Mouse (Mus musculus) gastrocnemius, postnatal 4 days (tissue): ENCODE results near the gene Anpep. TPM values are rescaled to one million over a fixed set of nuclear protein-coding genes. Genes with fewer than 3 reads are reported as not detected.

ENCODE experiments used
- DNase-seq, 2 experiments: peaks; one replicate each; pipeline ENCODE4 v3.0.0; 2021 to 2022; ENCODE audit warnings: low spot score in 2 of 2, mixed read lengths in 2 of 2
- long read RNA-seq, 2 experiments: library from polyadenylated mRNA; stranded (forward); transcript quantifications; one replicate each; pipeline ENCODE4 v2.0.0; 2021
- total RNA-seq, 2 experiments: library from RNA; stranded (reverse); gene quantifications; 2 replicates each; pipeline ENCODE4 v1.2.3; 2021

Anpep gene
- 10 to 100 TPM; 26.4 to 28.8 TPM for total RNA-seq
- long read RNA-seq, experiment 1, transcript Anpep-202 (21 exons, 3,797 nt) = major isoform, 9 of 12 reads
- long read RNA-seq, experiment 1, partial matches to known transcripts = 2 of 12 reads
- long read RNA-seq, experiment 1, other reads (novel, unspliced or antisense) = 1 of 12 reads
- long read RNA-seq, experiment 2, transcript Anpep-202 (21 exons, 3,797 nt) = major isoform, 5 of 6 reads
- long read RNA-seq, experiment 2, partial matches to known transcripts = 1 of 6 reads
- long read RNA-seq, experiment 2, other reads (novel, unspliced or antisense) = 0 of 6 reads

DNA sequence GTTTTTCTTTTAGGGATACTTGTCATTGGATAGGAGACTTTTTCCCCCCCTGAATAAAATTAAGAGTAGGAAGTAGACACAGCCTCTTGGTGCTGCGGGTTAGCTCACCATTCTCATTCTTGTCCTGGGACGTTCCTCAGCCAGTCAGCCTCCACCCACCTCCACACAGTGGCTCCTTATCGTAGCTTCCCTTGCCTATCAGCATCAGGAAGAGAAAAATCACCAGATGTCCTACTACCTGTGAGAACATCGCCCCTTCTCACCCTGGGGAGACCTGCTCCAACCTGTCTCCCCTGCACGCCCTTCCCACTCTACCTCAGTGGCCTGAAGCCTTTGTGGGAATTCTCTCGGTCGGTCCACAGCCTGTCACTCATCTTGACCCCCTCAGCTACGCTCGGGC lies at the start of gene Anpep:
Gene Anpep (minus strand): TSS at position 249 of the 400 bp plus-strand sequence.
- no peak for DNase-seq

- no peak for DNase-seq
Observed at GRCm38 (mm10) chr7:79907356-79907755, 46.5 kb upstream of the Anpep start.

DNA sequence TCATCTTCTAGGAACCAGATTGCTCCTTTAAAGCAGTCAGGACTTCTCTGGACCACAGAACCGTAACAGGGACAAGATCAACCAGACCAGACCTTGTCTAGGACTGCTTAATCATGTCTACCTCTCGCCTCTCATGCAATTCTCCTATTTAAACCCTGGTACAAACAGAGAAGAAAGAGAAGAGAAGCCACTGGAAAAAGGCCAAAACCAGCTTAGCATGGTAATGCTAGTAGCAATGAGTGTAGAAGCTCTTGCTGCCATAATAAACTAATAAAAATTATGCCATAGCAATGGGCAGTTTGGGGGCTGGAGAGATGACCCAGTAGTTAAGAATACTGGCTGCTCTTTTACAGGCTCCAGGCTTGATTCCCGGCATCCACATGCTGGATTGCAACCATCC lies 46.1 kb upstream of the Anpep start:
- no peak for DNase-seq

DNA sequence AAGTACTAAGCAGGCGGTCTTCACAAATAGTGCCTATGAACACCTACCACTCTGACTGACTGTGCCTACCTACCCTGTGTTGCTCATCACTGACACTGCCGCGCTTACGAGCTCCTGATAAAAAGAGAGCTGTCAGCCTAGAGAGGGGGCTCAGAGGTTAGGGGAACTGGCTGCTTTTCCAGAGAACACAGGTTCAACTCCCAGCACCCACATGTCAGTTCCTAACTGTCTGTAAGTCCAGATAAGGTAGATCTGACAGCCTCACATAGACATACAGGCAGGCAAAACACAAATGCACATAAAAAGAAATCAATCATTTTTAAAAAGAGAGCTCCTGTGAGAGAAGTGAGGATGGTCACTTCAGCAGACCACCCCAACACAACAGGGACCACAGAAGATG lies 44.3 kb upstream of the Anpep start:
- no peak for DNase-seq

DNA sequence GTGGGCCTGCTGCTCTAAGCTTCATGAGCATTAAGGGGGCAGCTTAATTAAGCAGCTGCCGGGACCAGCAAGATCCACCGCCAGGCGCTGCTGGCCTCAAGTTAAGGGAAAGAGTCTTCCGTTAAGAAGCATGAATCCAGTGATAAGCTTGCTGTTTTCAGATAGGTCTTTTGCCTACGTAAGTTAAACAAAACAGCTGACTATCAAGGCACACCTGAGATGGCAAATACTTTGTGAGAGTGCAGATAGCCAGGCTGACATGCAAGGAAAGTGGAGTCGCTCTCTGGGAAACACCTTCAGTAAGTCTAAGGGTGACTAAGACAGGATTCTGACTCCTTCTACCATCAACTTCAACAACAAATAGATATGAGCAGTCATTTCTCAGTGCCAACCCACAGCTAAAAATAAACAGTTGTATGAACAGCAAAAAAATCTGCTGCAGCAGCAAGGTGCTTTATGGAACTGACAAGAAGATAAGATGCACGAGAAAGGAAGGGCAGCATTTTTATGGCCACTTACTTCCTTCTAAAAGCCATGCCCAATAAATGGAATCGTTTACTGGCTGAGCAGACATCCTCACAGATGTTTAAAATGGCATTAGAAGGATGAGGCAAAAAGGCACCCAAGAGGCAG lies 42.4 kb upstream of the Anpep start:
- no peak for DNase-seq

DNA sequence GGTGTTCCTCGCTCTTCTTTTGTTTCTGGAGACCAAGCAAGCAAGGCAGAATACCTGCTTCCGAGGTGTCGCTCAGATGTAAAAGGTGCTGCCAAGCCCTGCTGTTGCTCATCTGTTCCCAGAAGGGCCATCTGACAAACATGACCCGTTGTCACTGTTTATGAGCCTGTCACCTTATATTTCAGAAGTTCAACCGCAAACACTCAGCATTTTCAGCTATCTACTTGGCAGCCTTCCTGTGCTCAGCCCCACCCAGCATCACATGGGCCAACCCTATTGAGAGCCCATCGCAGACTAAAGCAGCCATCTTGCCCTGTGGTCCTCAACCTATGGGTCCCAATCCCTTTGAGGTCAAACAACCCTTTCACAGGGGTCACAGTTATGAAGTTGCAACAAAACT lies 39.9 kb upstream of the Anpep start:
- no peak for DNase-seq

DNA sequence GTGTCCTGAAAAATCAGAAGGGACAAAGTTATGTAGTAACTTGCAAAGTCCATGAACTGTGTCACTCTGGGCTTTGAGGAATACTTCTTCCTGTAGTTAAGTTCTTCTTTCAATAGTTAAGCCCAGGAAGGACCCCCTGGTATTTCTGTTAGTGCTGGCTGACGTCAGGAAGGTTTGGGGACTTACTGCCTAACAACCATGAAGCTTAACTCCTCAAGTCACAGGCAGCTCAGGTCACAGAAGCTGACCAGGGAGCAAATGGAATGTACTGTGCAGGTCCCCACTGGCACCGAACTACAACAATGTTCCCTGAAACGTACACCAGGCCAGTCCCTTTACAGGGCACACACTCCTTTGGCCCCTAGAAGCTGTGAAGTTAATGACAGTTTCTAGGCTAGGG lies 34.4 kb upstream of the Anpep start:
- no peak for DNase-seq

- no peak for DNase-seq
Observed at GRCm38 (mm10) chr7:79894790-79895189, 33.9 kb upstream of the Anpep start.

DNA sequence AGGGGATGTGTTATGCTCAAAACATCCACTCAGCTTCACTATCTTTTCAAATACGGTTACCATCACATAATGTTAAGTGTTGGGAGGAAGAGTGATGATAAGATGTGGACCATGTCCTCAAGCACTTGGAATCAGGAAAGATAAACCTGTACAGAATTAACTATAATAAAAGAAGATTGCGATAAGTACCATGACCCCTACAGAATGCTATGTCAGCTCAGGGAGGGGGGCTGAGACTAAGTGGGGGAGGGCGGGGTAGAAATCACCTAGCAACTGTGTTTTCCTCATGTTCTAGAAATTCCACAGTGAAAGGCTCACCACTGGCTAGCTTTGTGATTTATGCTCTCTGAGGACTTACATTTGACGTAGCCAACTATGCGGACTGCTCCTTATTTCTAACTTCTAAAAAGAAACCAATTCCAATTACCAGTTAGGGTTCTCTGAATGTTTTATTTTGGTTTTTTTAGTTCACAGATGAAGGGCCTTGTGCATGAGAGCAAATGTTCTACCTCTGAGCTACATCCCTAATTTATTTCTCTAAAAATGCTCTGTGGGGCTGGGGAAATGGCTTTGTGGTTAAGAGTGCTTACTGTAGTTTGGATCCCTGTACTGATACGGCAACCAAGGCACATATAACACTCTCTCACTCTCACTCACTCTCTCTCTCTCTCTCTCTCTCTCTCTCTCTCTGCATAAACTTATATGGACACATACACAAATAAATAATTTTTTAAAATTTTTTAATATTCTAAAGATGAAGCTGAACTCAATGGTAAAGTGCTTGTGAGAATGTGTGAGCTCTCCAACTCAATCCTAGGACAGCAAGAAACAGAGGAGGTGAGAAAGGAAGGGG lies 31.9 kb upstream of the Anpep start:
- no peak for DNase-seq

- no peak for DNase-seq
Observed at GRCm38 (mm10) chr7:79890436-79891221, 29.8 kb upstream of the Anpep start.

DNA sequence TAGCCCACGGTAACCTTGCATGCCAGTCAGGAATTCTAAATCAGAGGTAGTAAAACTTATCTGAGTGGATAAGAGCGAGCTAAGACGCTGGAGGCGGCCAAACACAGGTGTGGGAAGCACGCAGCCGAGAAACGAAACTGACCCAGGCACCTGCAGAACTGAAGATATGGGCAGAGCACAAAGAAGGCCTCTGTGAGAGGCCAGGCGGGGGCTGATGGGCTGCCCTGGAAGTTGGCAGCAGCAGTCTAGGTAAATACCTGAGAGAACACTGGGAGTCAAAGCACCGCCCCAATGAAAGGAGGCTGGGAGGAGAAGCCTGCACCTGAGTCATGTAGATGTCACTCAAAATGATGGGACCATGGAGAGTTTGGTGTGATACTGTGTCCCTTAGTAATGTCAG lies 27.7 kb upstream of the Anpep start:
- no peak for DNase-seq

DNA sequence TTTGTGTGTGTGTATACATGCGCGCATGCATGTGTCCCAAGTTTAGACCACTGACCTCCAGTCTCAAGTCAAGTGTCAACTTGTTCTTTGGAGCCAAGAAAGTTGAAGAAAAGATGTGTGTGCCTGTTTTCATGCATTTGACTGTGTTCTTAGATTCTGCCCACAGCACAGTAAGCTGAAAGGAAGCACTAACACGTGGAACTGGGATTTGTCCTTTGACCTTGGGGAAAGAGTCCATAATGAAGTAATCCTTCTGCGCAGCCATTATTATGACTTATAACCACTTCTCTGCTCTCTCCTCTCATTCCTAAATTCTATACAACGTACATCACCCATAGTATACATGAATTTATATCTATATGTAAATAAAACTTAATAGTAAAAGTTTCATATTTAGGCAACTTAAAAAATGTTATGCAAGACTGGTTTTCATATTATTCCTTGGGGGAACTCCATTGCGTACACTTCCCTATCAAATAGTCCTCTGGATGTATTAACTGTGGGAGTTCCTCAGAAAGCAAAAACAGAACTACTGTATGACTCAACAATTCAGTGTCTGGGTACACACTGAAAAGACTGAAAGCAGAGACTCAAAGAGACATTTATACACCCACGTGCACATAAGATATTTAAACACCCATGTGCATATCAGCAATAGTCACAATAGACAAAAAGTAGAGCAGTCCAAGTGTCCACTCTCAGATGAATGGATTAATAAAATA lies 22.9 kb upstream of the Anpep start:
- no peak for DNase-seq

DNA sequence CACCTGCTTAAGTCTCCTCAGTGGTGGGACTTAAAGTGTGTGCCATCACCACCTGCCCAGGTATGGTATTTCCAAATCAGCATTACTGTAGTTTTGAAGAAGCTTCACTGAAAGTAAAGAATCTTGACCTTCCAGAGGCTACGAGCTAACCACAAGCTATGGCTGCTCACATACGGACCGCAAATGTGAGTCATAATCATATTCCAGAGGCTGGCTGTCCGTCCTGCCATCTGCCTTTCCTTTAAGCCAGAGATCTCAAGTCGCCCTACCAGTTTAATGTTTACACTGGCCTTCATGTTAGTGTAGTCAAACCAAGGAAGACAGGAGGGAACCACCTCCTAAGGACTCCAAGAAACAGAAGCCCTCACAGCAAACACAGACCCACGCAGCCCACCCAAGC lies 21.0 kb upstream of the Anpep start:
- DNase-seq = no peak

DNA sequence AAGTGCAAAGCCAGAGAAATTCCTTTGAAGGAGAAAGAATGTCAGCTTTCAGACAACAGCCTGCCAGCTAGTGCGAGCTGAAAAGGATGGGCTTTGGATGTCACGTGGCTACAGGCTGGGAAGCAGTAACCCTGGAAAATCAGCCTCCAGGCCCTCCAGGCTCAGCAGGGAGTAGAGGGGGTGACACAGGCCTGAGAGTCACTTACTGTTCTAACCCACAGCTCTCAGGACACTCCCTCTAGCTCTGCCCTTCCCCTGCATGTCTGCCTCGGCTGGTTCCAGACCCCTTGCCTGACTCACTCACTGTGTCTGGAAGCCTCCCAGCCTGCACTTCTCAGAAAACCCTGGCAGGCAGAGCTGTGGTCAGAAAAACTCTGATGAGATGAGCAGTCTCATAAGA lies 20.1 kb upstream of the Anpep start:
- peak in 1 of 2 experiments; percentile 44 for DNase-seq

GRCm38 (mm10) chr7:79880033-79880432 lies 19.2 kb upstream of the Anpep start:
- no peak for DNase-seq

DNA sequence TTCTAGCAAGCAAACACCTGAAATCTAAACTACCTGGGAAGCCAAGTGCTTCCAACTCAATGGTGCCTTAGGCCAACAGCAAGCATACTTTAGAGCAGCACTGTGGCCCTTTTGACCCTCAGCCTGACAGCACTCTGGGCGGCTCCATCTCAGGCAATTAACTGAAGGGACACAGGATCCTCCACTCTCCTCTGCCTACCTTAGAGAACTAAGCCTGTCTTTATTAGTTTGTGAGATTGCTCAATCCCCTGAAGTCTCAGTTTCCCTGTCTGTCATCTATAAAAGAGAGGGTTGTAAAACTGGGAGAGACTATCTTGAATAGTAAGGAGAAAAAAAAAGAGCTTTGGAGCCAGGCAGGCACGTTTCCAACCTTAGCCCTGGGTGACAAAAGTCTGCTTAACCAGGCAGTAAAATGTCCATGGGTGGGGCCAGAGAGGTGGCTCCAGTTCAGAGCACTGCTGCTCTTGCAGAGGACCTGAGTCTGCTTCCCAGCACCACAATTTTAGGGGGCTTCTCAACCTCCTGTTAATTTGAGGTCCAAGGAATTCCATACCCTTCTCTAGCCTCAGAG lies 17.7 kb upstream of the Anpep start:
- DNase-seq = no peak

GRCm38 (mm10) chr7:79873407-79873806 lies 12.5 kb upstream of the Anpep start:
- no peak for DNase-seq

DNA sequence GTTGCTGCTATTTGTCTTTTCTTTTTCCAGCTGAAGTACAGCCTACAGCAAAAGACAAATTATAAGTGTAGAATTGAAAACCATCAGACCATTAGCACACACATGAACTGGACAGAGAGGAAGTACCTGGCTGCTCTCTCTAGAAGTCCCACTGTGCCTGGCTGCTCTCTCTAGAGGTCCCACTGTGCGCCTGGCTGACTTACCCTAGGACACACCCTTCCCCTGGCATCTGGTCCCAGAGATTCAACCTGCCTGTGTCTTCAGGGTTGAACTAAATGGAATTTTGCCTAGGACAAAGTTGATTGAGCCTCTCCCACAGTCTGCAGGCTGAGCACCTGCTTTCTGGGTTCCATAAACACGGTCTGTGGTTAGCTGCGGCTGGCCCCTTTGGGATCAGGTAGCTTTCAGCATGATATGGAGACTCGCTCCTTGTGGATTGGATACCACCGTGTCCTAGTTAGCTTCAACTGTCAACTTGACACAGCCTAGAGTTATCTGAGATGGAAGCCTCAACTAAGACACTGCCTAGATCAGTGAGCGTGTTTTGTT lies 11.0 kb upstream of the Anpep start:
- DNase-seq = no peak

DNA sequence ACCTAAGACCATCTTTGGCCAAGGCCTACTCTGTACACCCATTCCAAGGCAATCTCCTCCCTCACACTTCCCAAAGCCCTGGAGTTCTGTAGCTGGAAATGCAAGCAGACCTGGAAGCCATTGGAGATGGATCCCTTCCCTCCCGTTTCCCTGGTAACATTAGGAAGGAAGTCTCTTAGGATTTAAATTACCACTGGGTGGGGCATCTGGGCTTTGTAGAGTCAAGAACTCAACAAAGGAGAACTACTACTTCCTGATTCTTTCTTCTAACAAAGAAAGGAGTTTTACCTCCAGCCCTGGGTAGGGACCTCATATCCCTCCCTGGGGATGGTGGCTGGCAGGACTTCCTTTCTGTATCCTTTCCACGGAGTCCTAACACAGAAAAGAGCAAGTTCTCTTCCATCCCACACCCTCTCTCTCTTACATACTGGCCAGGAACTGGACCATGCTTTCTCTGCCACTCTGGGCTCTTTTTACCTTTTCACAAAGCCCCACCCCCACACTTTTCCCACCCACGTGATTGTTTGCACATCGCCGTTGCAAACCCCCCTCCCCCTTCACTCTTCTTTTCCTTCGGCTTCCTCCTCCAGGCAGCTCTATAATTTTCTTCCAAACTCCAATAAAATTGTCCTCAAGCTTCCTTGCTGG lies 8.3 kb upstream of the Anpep start:
- no peak for DNase-seq

- DNase-seq = no peak
Observed at GRCm38 (mm10) chr7:79868475-79868874, 7.6 kb upstream of the Anpep start.
